Mouse (Mus musculus) right cerebral cortex, postnatal 25 days (tissue): ENCODE measurements around the gene Azi2.

ENCODE experiments used
- DNase-seq: peaks from one replicate; pipeline ENCODE4 v3.0.0; 2022

Azi2 gene

GRCm38 (mm10) chr9:118040218-118041021 is at the start of gene Azi2:
Gene Azi2, plus strand, starts transcription at chr9:118040499.
- peak; percentile 99 for DNase-seq

GRCm38 (mm10) chr9:117996631-117997030 is 43.7 kb upstream of the Azi2 start:
- no peak for DNase-seq

- no peak for DNase-seq
These were observed 38.8 kb upstream of the Azi2 start for GRCm38 (mm10) chr9:118001488-118001887.

- DNase-seq, result no peak
These were observed 36.9 kb upstream of the Azi2 start for GRCm38 (mm10) chr9:118003218-118003886.

GRCm38 (mm10) chr9:118003937-118004336 is 36.4 kb upstream of the Azi2 start:
- DNase-seq, result no peak

- no peak for DNase-seq
These were observed 27.4 kb upstream of the Azi2 start for GRCm38 (mm10) chr9:118012928-118013327.

GRCm38 (mm10) chr9:118024966-118025365 is 15.3 kb upstream of the Azi2 start:
- DNase-seq, result no peak

GRCm38 (mm10) chr9:118029490-118029889 is 10.8 kb upstream of the Azi2 start:
- DNase-seq, result no peak

- DNase-seq, result no peak
These were observed 10.0 kb upstream of the Azi2 start for GRCm38 (mm10) chr9:118030252-118030651.

- DNase-seq, result no peak
These were observed 8.6 kb upstream of the Azi2 start for GRCm38 (mm10) chr9:118031694-118032093.

GRCm38 (mm10) chr9:118034990-118035389 is 5.3 kb upstream of the Azi2 start:
- DNase-seq, result no peak

- no peak for DNase-seq
These were observed 712 bp downstream of the Azi2 start for GRCm38 (mm10) chr9:118041022-118041400.

GRCm38 (mm10) chr9:118041646-118042045 is 1.3 kb downstream of the Azi2 start:
- no peak for DNase-seq

GRCm38 (mm10) chr9:118042738-118043137 is 2.4 kb downstream of the Azi2 start:
- DNase-seq, result no peak

- DNase-seq, result no peak
These were observed 3.3 kb downstream of the Azi2 start for GRCm38 (mm10) chr9:118043581-118043980.

- DNase-seq, result no peak
These were observed 4.8 kb downstream of the Azi2 start for GRCm38 (mm10) chr9:118045011-118045533.

GRCm38 (mm10) chr9:118053286-118053685 is 13.0 kb downstream of the Azi2 start:
- DNase-seq, result no peak

GRCm38 (mm10) chr9:118059101-118059500 is 18.8 kb downstream of the Azi2 start:
- no peak for DNase-seq

GRCm38 (mm10) chr9:118070442-118070841 is 30.1 kb downstream of the Azi2 start:
- DNase-seq, result no peak

- DNase-seq, result no peak
These were observed 31.0 kb downstream of the Azi2 start for GRCm38 (mm10) chr9:118071337-118071736.

- no peak for DNase-seq
These were observed 31.8 kb downstream of the Azi2 start for GRCm38 (mm10) chr9:118072101-118072500.

- no peak for DNase-seq
These were observed 33.1 kb downstream of the Azi2 start for GRCm38 (mm10) chr9:118073358-118073757.

- DNase-seq, result no peak
These were observed 42.5 kb downstream of the Azi2 start for GRCm38 (mm10) chr9:118082575-118083431.
